Mouse (Mus musculus): ENCODE measurements at regions not wholly inside any gene's neighbourhood (a gene's known extent, or its start where the extent isn't known, plus 50 kb on each side); places are given as distances from the start of the nearest gene placed in this dataset.
A peak's percentile ranks its signal among the peaks of the same experiment; 100 is the strongest.
"Not testable (repeated sequence)": the region's sequence is repeated elsewhere in the genome, so short reads cannot be mapped to it uniquely, and the experiment has no call there.

- peak; percentile 17 for DNase-seq (ENCODE audit: low read depth)
Measured at GRCm38 (mm10) chr1:101901601-101902000, 2129.0 kb downstream of the Cntnap5b start.

GRCm38 (mm10) chr1:101902154-101902825 is 2129.7 kb downstream of the Cntnap5b start:
- peak; percentile 68 for DNase-seq (ENCODE audit: low read depth)

GRCm38 (mm10) chr1:101902826-101903210 is 2130.3 kb downstream of the Cntnap5b start:
- peak; percentile 38 for DNase-seq (ENCODE audit: low read depth)

- DNase-seq (ENCODE audit: low read depth): not testable (repeated sequence)
Measured at GRCm38 (mm10) chr1:101916991-101917390, 2144.4 kb downstream of the Cntnap5b start.

- DNase-seq (ENCODE audit: low read depth): no peak
Measured at GRCm38 (mm10) chr1:101918872-101919271, 2146.3 kb downstream of the Cntnap5b start.

GRCm38 (mm10) chr1:101941107-101941506 is 2168.5 kb downstream of the Cntnap5b start:
- DNase-seq (ENCODE audit: low read depth): no peak

Data from naive thymus-derived CD4-positive, alpha-beta T cell, adult 2 months (primary cell).